Mouse (Mus musculus) layer of hippocampus, adult 18-20 months (tissue): ENCODE results near the gene Alox12b. TPM values are rescaled to one million over a fixed set of nuclear protein-coding genes. Genes with fewer than 3 reads are reported as not detected.

Experiments
- DNase-seq, 2 experiments: peaks; one replicate each; pipeline ENCODE4 v3.0.0; 2022; ENCODE audit warnings: low spot score in 2 of 2
- long read RNA-seq: library from polyadenylated mRNA; stranded (forward); transcript quantifications from one replicate; pipeline ENCODE4 v2.0.0, GENCODE M21; 2021
- total RNA-seq, 2 experiments: library from RNA; stranded (reverse); gene quantifications; 2 replicates each; pipeline ENCODE4 v1.2.3; 2021

The Alox12b gene
- 10 to 100 TPM; 10.7 to 18.4 TPM for total RNA-seq
- long read RNA-seq, transcript Alox12b-201 (15 exons, 2,431 nt), result major isoform, 5 of 10 reads
- long read RNA-seq, partial matches to known transcripts, result 5 of 10 reads
- long read RNA-seq, other reads (novel, unspliced or antisense), result 0 of 10 reads

GRCm38 (mm10) chr11:69156800-69157199 is at the start of gene Alox12b:
Gene Alox12b (plus strand): TSS chr11:69156989.
- no peak for DNase-seq

- DNase-seq, result no peak
Observed at GRCm38 (mm10) chr11:69107676-69108075, 49.1 kb upstream of the Alox12b start.

GRCm38 (mm10) chr11:69108223-69108622 is 48.6 kb upstream of the Alox12b start:
- DNase-seq, result no peak

- DNase-seq, result no peak
Observed at GRCm38 (mm10) chr11:69109032-69109900, 47.5 kb upstream of the Alox12b start.

GRCm38 (mm10) chr11:69110319-69111046 is 46.3 kb upstream of the Alox12b start:
- peak; percentile 83 to 93 for DNase-seq

- DNase-seq, result peak in 1 of 2 experiments; percentile 50
Observed at GRCm38 (mm10) chr11:69111051-69111810, 45.6 kb upstream of the Alox12b start.

- DNase-seq, result peak in 1 of 2 experiments; percentile 17
Observed at GRCm38 (mm10) chr11:69111865-69112264, 44.9 kb upstream of the Alox12b start.

GRCm38 (mm10) chr11:69114018-69114417 is 42.8 kb upstream of the Alox12b start:
- DNase-seq, result no peak

- no peak for DNase-seq
Observed at GRCm38 (mm10) chr11:69114621-69115020, 42.2 kb upstream of the Alox12b start.

- DNase-seq, result no peak
Observed at GRCm38 (mm10) chr11:69116843-69117242, 39.9 kb upstream of the Alox12b start.

- DNase-seq, result peak in 1 of 2 experiments; percentile 52
Observed at GRCm38 (mm10) chr11:69117737-69118695, 38.8 kb upstream of the Alox12b start.

- DNase-seq, result peak; percentile 76 to 93
Observed at GRCm38 (mm10) chr11:69118765-69119164, 38.0 kb upstream of the Alox12b start.

GRCm38 (mm10) chr11:69119446-69120155 is 37.2 kb upstream of the Alox12b start:
- DNase-seq, result no peak

GRCm38 (mm10) chr11:69120221-69121000 is 36.4 kb upstream of the Alox12b start, which contains the start of gene Hes7:
Gene Hes7 (plus strand): TSS chr11:69120404.
- DNase-seq, result no peak

GRCm38 (mm10) chr11:69121001-69121740 is 35.6 kb upstream of the Alox12b start:
- DNase-seq, result peak in 1 of 2 experiments; percentile 27

GRCm38 (mm10) chr11:69121741-69122335 is 35.0 kb upstream of the Alox12b start:
- peak in 1 of 2 experiments; percentile 38 for DNase-seq

- peak; percentile 87 to 91 for DNase-seq
Observed at GRCm38 (mm10) chr11:69122336-69122951, 34.3 kb upstream of the Alox12b start, which contains the start of gene 9130213A22Rik. Gene 9130213A22Rik (minus strand): TSS chr11:69122589.
